Mouse (Mus musculus) left cerebral cortex, adult 2 months (tissue): Measurements from ENCODE around the gene Glra4. TPM values are rescaled to one million over a fixed set of nuclear protein-coding genes. Genes with fewer than 3 reads are reported as not detected.

Experiments
- DNase-seq, 2 experiments: peaks; one replicate each; pipeline ENCODE4 v3.0.0; 2021 to 2022; ENCODE audit warnings: low spot score in 2 of 2, mixed read lengths in 1 of 2; ENCODE audit errors: extremely low spot score in 1 of 2
- H3K27ac ChIP-seq: fragments of 200-600 bp; 2 replicates; pipeline ENCODE4 v1.8.1; 2022
- H3K4me3 ChIP-seq: fragments of 200-600 bp; 2 replicates; pipeline ENCODE4 v1.8.1; 2022
- CTCF ChIP-seq: fragments of 200-600 bp; IDR thresholded peaks from 2 replicates; pipeline ENCODE4 v1.8.1; 2022; ENCODE audit warnings: antibody characterized with exemption, mild to moderate bottlenecking, moderate library complexity
- intact Hi-C: fragments of 180-260 bp; cut with DNase I; formaldehyde crosslinking; loops from one replicate; pipeline ENCODE4 v1.15.1; 2025
- total RNA-seq, 2 experiments: library from RNA; stranded (reverse); gene quantifications; 2 replicates each; pipeline ENCODE4 v1.2.3; 2021

Gene Glra4
- total RNA-seq, 2 experiments from 2014 or later = 0.89 TPM; not detected in 1

GRCm38 (mm10) chrX:136708782-136709181 is 71.2 kb downstream of the Glra4 start:
- no peak for DNase-seq
- intact Hi-C loops = loop anchor here (1.0 kb wide), 1 partner anchor 33 kb away; no protein-coding TSS in a partner anchor
- no peak for TF ChIP-seq CTCF
- Histone ChIP-seq H3K27ac (peak overlapping the region; percentile 66; the same call in 1 of the 2 replicates), H3K4me3 (peak overlapping the region; percentile 54)

- Histone ChIP-seq H3K27ac (peak overlapping the region; percentile 66), H3K4me3 (peak overlapping the region; percentile 54)
- peak; percentile 15 to 47 for DNase-seq
- no peak for TF ChIP-seq CTCF
- intact Hi-C loops = loop anchor here (1.0 kb wide), 1 partner anchor 33 kb away; no protein-coding TSS in a partner anchor
Observed at GRCm38 (mm10) chrX:136708168-136708681, 71.7 kb downstream of the Glra4 start.

Other genes starting within 250 kb of the Glra4 start
- gene Kir3dl2, start 236.1 kb downstream of the Glra4 start, total RNA-seq = not detected
- gene Tceal3, start 189.3 kb downstream of the Glra4 start, total RNA-seq = 100 to 1,000 TPM; 172 to 177 TPM
- 10 to 100 TPM; 14.1 to 16.6 TPM for gene Tceal1, start 72.2 kb downstream of the Glra4 start, total RNA-seq
- gene Morf4l2, start 36.5 kb downstream of the Glra4 start, total RNA-seq = 100 to 1,000 TPM; 325 to 327 TPM
- 100 to 1,000 TPM; 435 to 470 TPM for gene Plp1, start 42.5 kb upstream of the Glra4 start, total RNA-seq
- gene Rab9b, start 88.6 kb upstream of the Glra4 start, total RNA-seq = 10 to 100 TPM; 13.8 to 16.0 TPM
- not detected for gene H2bfm, start 147.2 kb upstream of the Glra4 start, total RNA-seq
- 10 to 100 TPM in 1 of 2 experiments, 1 to 10 TPM in 1; 7.5 to 19.7 TPM for gene Tmsb15b2, start 195.4 kb upstream of the Glra4 start, total RNA-seq
- gene Tmsb15l, start 196.7 kb upstream of the Glra4 start, total RNA-seq = 1 to 10 TPM; 3.6 to 3.8 TPM
- gene Tmsb15b1, start 196.7 kb upstream of the Glra4 start, total RNA-seq = 1 to 10 TPM; 2.8 to 7.7 TPM
- 100 to 1,000 TPM; 258 to 272 TPM for gene Zcchc18, start 213.0 kb upstream of the Glra4 start, total RNA-seq